Mouse (Mus musculus): ENCODE results near the gene Serpina3c. TPM values are rescaled to one million over a fixed set of nuclear protein-coding genes. Genes with fewer than 3 reads are reported as not detected.
A peak's percentile ranks its signal among the peaks of the same experiment; 100 is the strongest.

The Serpina3c gene
- polyA plus RNA-seq, 1 experiment from 2014 or later: not detected

GRCm38 (mm10) chr12:104138216-104138615, 15.5 kb downstream of the Serpina3c start:
- Histone ChIP-seq H3K4me1 (ENCODE audit: control insufficient read depth in 2 of 2, insufficient read depth in 2 of 2, low read length in 2 of 2) (no peaks in the 10 kb centered on the region), H3K36me3 (ENCODE audit: control insufficient read depth, insufficient read depth, low read length) (no peaks in the 10 kb centered on the region), H3K9me3 (ENCODE audit: control insufficient read depth, low read length) (no peaks in the 10 kb centered on the region), H3K9ac (ENCODE audit: low read length) (no peak overlapping the region), H3K27me3 (ENCODE audit: control insufficient read depth, insufficient read depth, low read length) (no peaks in the 10 kb centered on the region), H3K4me3 (ENCODE audit: control insufficient read depth in 1 of 2, insufficient read depth in 1 of 2, low read depth in 1 of 2, low read length in 2 of 2) (no peak overlapping the region), H3K4me2 (ENCODE audit: low read length) (no peak overlapping the region), H3K27ac (replicated peaks in 1 of 2; ENCODE audit: control insufficient read depth in 1 of 2, insufficient read depth in 1 of 2, low read depth in 2 of 2, low read length in 2 of 2) (no peak overlapping the region)
- ATAC-seq (ENCODE audit: insufficient number of reproducible peaks, insufficient read depth, low FRiP score, low read depth): no peak
- 69% methylated on average over 2 of the region's 2 CpGs for WGBS

GRCm38 (mm10) chr12:104131041-104131440, 22.6 kb downstream of the Serpina3c start:
- H3K27ac ChIP-seq (replicated peaks in 1 of 2; ENCODE audit: control insufficient read depth in 1 of 2, insufficient read depth in 1 of 2, low read depth in 2 of 2, low read length in 2 of 2): peak overlapping the region in 1 of 2 experiments; percentile 46; a peak in 1 of 4 replicates
- H3K4me3 ChIP-seq (ENCODE audit: control insufficient read depth in 1 of 2, insufficient read depth in 1 of 2, low read depth in 1 of 2, low read length in 2 of 2): no peak overlapping the region

GRCm38 (mm10) chr12:104127696-104128095, 26.0 kb downstream of the Serpina3c start, which contains the start of gene Serpina3b:
Serpina3b (plus strand) TSS chr12:104127996.
- Histone ChIP-seq H3K9ac (ENCODE audit: low read length) (no peak within 1 kb of the TSS), H3K4me2 (ENCODE audit: low read length) (no peak within 1 kb of the TSS), H3K27me3 (ENCODE audit: control insufficient read depth, insufficient read depth, low read length) (no peaks in the 10 kb centered on the region), H3K27ac (replicated peaks in 1 of 2; ENCODE audit: control insufficient read depth in 1 of 2, insufficient read depth in 1 of 2, low read depth in 2 of 2, low read length in 2 of 2) (no peak within 1 kb of the TSS), H3K36me3 (ENCODE audit: control insufficient read depth, insufficient read depth, low read length) (no peaks in the 10 kb centered on the region), H3K4me1 (ENCODE audit: control insufficient read depth in 2 of 2, insufficient read depth in 2 of 2, low read length in 2 of 2) (peaks cover 3 to 9% of the 10 kb centered on the region in 2 experiments; a peak in 2 of 4 replicates), H3K9me3 (ENCODE audit: control insufficient read depth, low read length) (no peaks in the 10 kb centered on the region), H3K4me3 (ENCODE audit: control insufficient read depth in 1 of 2, insufficient read depth in 1 of 2, low read depth in 1 of 2, low read length in 2 of 2) (no peak within 1 kb of the TSS)
- ATAC-seq (ENCODE audit: insufficient number of reproducible peaks, insufficient read depth, low FRiP score, low read depth): no peak
- 75% methylated on average over 5 of the region's 5 CpGs for WGBS

More at GRCm38 (mm10) chr12:104131041-104131440, 22.6 kb downstream of the Serpina3c start:
- Histone ChIP-seq H3K4me2 (ENCODE audit: low read length) (no peak overlapping the region), H3K9ac (ENCODE audit: low read length) (no peak overlapping the region), H3K9me3 (ENCODE audit: control insufficient read depth, low read length) (no peaks in the 10 kb centered on the region), H3K27me3 (ENCODE audit: control insufficient read depth, insufficient read depth, low read length) (no peaks in the 10 kb centered on the region), H3K36me3 (ENCODE audit: control insufficient read depth, insufficient read depth, low read length) (no peaks in the 10 kb centered on the region), H3K4me1 (ENCODE audit: control insufficient read depth in 2 of 2, insufficient read depth in 2 of 2, low read length in 2 of 2) (peaks cover 3 to 5% of the 10 kb centered on the region in 2 experiments; a peak in 2 of 4 replicates)
- ATAC-seq (ENCODE audit: insufficient number of reproducible peaks, insufficient read depth, low FRiP score, low read depth): no peak

- peak; percentile 41; the same call in 1 of the 2 replicates for ATAC-seq (ENCODE audit: insufficient number of reproducible peaks, insufficient read depth, low FRiP score, low read depth)
These were observed 28.6 kb downstream of the Serpina3c start for GRCm38 (mm10) chr12:104125021-104125560.

GRCm38 (mm10) chr12:104123996-104124395, 29.7 kb downstream of the Serpina3c start:
- Histone ChIP-seq H3K9me3 (ENCODE audit: control insufficient read depth, low read length) (no peaks in the 10 kb centered on the region), H3K4me1 (ENCODE audit: control insufficient read depth in 2 of 2, insufficient read depth in 2 of 2, low read length in 2 of 2) (peaks cover 0 to 7% of the 10 kb centered on the region in 2 experiments; a peak in 2 of 4 replicates), H3K4me2 (ENCODE audit: low read length) (no peak overlapping the region), H3K9ac (ENCODE audit: low read length) (no peak overlapping the region), H3K4me3 (ENCODE audit: control insufficient read depth in 1 of 2, insufficient read depth in 1 of 2, low read depth in 1 of 2, low read length in 2 of 2) (no peak overlapping the region), H3K27me3 (ENCODE audit: control insufficient read depth, insufficient read depth, low read length) (no peaks in the 10 kb centered on the region), H3K27ac (replicated peaks in 1 of 2; ENCODE audit: control insufficient read depth in 1 of 2, insufficient read depth in 1 of 2, low read depth in 2 of 2, low read length in 2 of 2) (no peak overlapping the region), H3K36me3 (ENCODE audit: control insufficient read depth, insufficient read depth, low read length) (no peaks in the 10 kb centered on the region)
- ATAC-seq (ENCODE audit: insufficient number of reproducible peaks, insufficient read depth, low FRiP score, low read depth): no peak
- 82% methylated on average over 2 of the region's 2 CpGs for WGBS

More at GRCm38 (mm10) chr12:104125021-104125560, 28.6 kb downstream of the Serpina3c start:
- 53% methylated on average over 5 of the region's 5 CpGs for WGBS
- Histone ChIP-seq H3K4me3 (ENCODE audit: control insufficient read depth in 1 of 2, insufficient read depth in 1 of 2, low read depth in 1 of 2, low read length in 2 of 2) (no peak overlapping the region), H3K4me1 (ENCODE audit: control insufficient read depth in 2 of 2, insufficient read depth in 2 of 2, low read length in 2 of 2) (peaks cover 0 to 7% of the 10 kb centered on the region in 2 experiments; a peak in 2 of 4 replicates), H3K9me3 (ENCODE audit: control insufficient read depth, low read length) (no peaks in the 10 kb centered on the region), H3K4me2 (ENCODE audit: low read length) (no peak overlapping the region), H3K27me3 (ENCODE audit: control insufficient read depth, insufficient read depth, low read length) (no peaks in the 10 kb centered on the region), H3K9ac (ENCODE audit: low read length) (no peak overlapping the region), H3K36me3 (ENCODE audit: control insufficient read depth, insufficient read depth, low read length) (no peaks in the 10 kb centered on the region), H3K27ac (replicated peaks in 1 of 2; ENCODE audit: control insufficient read depth in 1 of 2, insufficient read depth in 1 of 2, low read depth in 2 of 2, low read length in 2 of 2) (no peak overlapping the region)

- whole genome bisulfite sequencing: 61% methylated on average over 1 of the region's 1 CpGs
- Histone ChIP-seq H3K4me2 (ENCODE audit: low read length) (no peak overlapping the region), H3K4me1 (ENCODE audit: control insufficient read depth in 2 of 2, insufficient read depth in 2 of 2, low read length in 2 of 2) (peaks cover 0 to 7% of the 10 kb centered on the region in 2 experiments; a peak in 2 of 4 replicates), H3K27me3 (ENCODE audit: control insufficient read depth, insufficient read depth, low read length) (no peaks in the 10 kb centered on the region), H3K9me3 (ENCODE audit: control insufficient read depth, low read length) (no peaks in the 10 kb centered on the region), H3K27ac (replicated peaks in 1 of 2; ENCODE audit: control insufficient read depth in 1 of 2, insufficient read depth in 1 of 2, low read depth in 2 of 2, low read length in 2 of 2) (no peak overlapping the region), H3K4me3 (ENCODE audit: control insufficient read depth in 1 of 2, insufficient read depth in 1 of 2, low read depth in 1 of 2, low read length in 2 of 2) (no peak overlapping the region), H3K9ac (ENCODE audit: low read length) (no peak overlapping the region), H3K36me3 (ENCODE audit: control insufficient read depth, insufficient read depth, low read length) (no peaks in the 10 kb centered on the region)
- no peak for ATAC-seq (ENCODE audit: insufficient number of reproducible peaks, insufficient read depth, low FRiP score, low read depth)
These were observed 30.6 kb downstream of the Serpina3c start for GRCm38 (mm10) chr12:104123097-104123496.

GRCm38 (mm10) chr12:104114921-104115579, 38.6 kb downstream of the Serpina3c start:
- WGBS: 43% methylated on average over 3 of the region's 3 CpGs
- ATAC-seq (ENCODE audit: insufficient number of reproducible peaks, insufficient read depth, low FRiP score, low read depth): no peak

More at GRCm38 (mm10) chr12:104114921-104115579, 38.6 kb downstream of the Serpina3c start:
- Histone ChIP-seq H3K27me3 (ENCODE audit: control insufficient read depth, insufficient read depth, low read length) (no peaks in the 10 kb centered on the region), H3K4me3 (ENCODE audit: control insufficient read depth in 1 of 2, insufficient read depth in 1 of 2, low read depth in 1 of 2, low read length in 2 of 2) (no peak overlapping the region), H3K4me2 (ENCODE audit: low read length) (no peak overlapping the region), H3K9ac (ENCODE audit: low read length) (no peak overlapping the region), H3K27ac (replicated peaks in 1 of 2; ENCODE audit: control insufficient read depth in 1 of 2, insufficient read depth in 1 of 2, low read depth in 2 of 2, low read length in 2 of 2) (no peak overlapping the region), H3K4me1 (ENCODE audit: control insufficient read depth in 2 of 2, insufficient read depth in 2 of 2, low read length in 2 of 2) (no peaks in the 10 kb centered on the region), H3K36me3 (ENCODE audit: control insufficient read depth, insufficient read depth, low read length) (no peaks in the 10 kb centered on the region), H3K9me3 (ENCODE audit: control insufficient read depth, low read length) (no peaks in the 10 kb centered on the region)

Measured in heart, embryonic 14.5 days (tissue).